Mouse (Mus musculus) monocyte, adult 5-6 weeks (primary cell): Measurements from ENCODE around the gene Rnf215. TPM values are rescaled to one million over a fixed set of nuclear protein-coding genes. Genes with fewer than 3 reads are reported as not detected.
"Not testable (repeated sequence)": the region's sequence is repeated elsewhere in the genome, so short reads cannot be mapped to it uniquely, and the experiment has no call there.

ENCODE experiments used
- ATAC-seq: fragments of 153-309, 156-312 bp; replicated peaks from 2 replicates; pipeline ENCODE4 v1.8.0; 2017; ENCODE audit warnings: mild to moderate bottlenecking; ENCODE audit not compliant: low TSS enrichment, insufficient number of reproducible peaks, severe bottlenecking, poor library complexity, low FRiP score
- total RNA-seq: library from RNA; stranded (forward); fragments of 200-1000, 200-491, 200-594 nt; gene quantifications from 3 replicates; pipeline ENCODE4 v1.2.3, GENCODE M21; 2017

Gene Rnf215
- total RNA-seq, 1 experiment from 2014 or later, result 30.3 TPM

DNA sequence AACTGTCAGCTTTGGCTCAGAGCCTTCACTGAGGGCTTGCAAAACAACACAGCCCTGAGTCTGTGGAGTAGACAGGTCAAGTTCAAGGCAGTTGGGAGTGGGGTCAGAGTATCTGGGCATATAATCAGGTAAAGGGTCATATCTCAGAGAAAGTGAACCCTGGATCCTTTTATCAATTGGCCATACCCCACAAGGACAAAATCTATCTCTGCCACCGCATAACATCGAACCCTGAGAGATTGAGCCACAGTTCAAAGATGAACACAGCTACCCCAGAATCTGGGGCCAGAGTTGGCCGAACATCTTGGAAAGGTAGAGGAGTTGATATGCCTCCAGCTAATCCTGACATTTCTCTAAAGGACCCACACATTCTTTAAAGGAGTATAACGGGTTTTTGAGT is 23.0 kb upstream of the Rnf215 start:
- ATAC-seq, result no peak

DNA sequence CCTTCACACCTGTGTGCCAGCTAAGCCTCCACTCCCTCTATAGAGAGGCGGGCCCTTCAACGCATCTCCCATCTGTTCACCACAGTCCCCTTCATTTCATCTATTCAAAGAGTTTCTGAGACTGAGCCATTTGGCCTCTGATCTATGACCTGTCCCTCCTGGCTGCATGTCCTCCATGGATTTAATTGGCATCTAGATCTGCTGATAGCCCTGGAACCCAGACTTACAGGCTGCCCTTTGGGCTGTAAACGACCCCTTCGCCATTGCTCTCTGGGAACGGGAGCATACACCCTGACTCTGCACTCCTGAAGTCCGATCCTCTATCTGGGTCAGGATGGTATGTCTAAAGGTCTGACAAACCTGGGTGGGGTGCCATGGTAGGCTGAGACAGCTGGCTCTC is 22.1 kb upstream of the Rnf215 start:
- no peak for ATAC-seq

DNA sequence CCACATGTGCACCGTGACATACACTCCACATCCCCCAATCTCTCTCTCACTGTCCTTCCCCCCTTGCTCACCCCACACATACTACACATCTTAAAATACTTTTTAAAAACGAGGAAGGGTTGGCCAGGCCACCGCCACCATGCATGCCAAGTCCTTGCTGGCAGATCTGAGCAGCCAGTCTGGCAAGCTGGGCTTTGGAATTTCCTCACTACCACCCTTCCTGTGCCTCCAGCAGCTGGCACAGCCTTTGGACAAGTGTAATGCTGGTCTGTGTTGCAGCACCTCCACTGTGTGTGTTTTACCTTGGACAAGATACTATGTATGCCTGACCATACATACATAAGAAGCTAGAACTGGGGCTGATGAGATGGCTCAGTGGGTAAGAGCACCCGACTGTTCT is 21.5 kb upstream of the Rnf215 start:
- no peak for ATAC-seq

DNA sequence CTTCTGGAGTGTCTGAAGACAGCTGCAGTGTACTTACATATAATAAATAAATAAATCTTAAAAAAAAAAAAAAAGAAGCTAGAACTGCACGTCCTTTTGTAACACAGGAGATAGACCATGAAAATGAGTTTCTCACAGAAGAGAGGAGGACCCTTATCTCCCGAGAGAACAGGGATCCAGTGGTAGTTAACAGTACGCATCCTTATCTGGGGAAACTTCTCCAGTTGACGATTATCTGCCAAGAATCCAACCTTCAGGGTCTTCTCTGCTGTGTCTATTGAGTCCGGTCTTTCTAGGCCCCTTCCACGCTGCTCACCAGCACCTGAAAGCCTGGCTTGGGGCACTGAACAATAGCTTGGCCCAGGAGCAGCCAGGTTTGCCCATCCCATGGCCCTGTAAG is 21.0 kb upstream of the Rnf215 start:
- ATAC-seq, result no peak

DNA sequence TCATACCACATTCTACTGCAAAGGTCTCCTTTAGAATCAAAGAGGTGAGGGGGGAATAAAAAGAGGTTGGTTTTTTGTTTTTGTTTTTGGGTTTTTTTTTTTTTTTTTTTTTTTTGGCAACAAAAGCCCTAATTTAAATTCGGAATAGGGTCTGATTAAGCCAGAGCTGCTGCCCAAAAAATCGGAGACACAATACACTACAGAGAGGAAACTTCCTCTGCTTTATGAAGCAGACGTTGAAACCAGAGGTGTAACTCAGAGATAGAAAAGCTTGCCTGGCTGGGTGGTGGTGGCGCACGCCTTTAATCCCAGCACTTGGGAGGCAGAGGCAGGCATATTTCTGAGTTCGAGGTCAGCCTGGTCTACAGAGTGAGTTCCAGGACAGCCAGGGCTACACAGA is 20.5 kb upstream of the Rnf215 start:
- not testable (repeated sequence) for ATAC-seq

DNA sequence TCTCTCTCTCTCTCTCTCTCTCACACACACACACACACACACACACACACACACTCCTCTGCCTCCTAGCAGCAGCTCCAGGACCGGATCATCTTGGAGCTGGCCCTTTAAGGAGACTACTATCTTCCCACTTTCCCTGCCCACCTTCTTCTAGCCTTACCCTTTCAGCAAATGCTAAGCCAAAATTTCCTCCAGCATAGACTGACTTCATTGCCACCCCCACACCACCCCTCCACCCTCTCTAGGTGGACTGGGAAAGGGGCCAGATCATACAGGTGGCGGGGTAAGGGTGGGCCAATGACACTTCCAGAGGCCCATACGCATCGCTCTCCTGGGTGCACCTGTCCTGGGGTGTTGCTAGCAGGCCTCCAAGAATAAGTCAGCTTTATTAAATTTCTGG is 19.6 kb upstream of the Rnf215 start:
- no peak for ATAC-seq

DNA sequence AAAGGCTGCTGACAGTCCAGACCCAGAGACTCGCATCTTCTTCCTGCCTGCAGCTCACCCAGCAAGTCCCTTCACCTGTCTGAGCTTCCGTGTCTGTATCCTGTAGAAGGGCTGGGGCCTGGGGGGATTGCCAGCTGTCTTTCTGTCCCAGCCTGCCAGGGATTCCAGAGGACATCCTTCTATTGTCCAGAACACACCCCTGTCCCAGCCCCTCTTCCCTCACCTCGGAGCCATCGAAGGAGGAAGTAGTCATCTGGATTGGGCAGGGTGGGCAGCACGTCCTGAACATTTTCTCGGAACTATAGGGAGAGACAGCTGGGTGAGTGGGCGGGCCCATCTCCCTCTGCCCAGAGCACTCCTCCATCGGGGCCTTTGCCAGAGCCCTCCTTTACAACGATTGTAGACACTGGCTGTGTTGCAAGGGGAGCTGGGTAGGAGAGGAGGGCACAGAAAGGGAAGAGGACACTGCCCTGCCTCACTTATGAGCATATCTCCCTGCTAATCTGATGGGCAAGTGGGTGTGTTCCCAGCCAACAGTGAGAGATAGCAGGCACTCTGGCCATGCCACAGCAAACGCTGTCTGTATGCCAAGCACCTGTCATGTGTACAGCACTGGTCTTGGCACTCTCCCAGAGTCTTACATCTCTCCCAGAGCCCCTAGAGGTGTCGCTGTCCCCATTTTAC is 18.4 kb upstream of the Rnf215 start:
- no peak for ATAC-seq

DNA sequence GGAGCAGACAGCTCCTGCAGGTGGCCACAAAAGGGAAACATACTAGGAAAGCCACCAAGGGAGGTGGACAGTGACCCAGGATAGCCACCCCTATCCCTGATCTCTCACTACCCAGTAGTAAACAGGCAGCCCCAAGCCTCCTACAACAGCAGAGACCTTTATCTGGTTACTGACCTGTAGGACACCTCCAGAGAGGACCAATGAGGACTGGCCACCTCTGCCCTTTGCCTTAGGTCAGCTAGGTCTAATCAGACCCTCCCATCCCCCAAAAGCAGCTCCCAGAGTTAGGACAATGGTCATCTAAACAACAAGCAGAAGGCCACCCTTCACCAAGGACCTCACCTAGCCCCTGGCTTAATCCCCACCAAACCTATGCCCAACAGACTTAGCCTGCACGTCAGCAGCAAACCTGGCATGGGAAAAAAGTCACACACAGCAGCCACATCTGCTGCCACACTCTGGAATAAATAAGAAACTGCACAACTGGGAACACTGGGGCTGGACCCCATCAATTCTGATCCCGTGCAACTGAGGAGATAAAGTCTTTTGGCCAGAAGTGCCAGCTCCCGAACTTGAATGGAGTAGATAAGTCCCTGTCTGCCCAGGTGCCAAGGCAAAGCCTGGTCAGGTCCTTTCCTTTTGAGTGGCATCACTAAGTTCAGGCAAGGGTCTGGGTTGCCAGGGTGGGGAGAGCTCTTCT is 17.5 kb upstream of the Rnf215 start:
- no peak for ATAC-seq

DNA sequence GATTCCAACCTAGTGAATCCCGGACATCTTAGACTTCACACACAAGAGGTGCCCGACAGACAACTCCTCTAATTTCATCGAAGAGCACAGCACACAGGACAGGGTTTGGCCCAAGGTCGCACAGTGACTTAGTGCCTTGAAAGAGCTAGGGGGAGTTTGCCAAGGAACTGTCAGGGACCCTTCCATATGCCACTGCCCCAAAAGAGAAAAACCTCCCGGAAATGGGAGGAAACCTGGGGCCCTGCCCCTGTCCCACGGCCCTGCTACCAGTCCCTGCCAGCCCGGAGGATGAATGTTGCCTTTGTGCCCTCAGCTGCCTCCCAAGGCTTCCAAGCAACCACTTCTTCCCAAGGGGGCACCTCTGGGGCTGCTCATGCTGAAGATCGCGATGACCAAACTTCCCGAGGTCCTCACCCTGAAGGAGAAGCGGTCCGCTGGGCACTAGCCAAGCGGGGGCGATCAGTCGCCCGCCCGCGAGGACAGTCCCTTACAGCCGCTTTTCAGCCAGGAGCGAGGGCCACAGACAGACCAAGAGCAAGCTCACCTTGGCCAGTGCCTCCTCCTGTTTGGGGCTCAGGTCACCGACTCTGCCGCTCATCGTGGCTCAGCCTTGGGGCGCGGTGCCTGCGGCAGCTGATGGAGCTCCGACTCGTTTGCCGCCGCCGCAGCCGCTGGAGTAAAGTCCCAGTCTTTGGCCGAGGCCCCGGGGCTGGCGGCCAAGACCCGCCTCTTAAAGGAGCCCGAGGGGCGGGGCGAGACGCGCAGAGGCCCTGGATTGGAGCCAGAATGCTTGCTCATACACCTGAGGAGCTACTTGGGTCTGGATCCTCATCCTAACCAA is 16.7 kb upstream of the Rnf215 start:
- ATAC-seq, result no peak

DNA sequence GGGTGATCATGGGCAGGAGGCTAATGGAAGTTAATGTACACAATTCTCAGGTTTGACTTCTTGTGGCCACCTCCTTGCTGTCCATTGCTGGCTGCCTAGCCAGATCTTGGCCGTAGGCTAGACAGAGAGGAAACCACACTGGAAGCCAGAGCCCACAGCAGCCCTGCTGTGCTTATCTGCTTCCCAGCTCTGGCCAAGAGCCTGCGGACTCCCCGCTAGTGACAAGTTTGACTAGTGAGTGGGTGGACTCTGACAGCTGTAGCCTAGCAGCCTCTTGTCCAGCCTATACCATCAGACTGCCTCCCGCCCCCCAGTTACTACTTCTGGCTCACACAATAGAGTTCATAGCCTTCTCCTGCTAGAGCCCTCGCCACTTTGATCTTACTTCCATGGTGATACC is 15.4 kb upstream of the Rnf215 start:
- ATAC-seq, result no peak

DNA sequence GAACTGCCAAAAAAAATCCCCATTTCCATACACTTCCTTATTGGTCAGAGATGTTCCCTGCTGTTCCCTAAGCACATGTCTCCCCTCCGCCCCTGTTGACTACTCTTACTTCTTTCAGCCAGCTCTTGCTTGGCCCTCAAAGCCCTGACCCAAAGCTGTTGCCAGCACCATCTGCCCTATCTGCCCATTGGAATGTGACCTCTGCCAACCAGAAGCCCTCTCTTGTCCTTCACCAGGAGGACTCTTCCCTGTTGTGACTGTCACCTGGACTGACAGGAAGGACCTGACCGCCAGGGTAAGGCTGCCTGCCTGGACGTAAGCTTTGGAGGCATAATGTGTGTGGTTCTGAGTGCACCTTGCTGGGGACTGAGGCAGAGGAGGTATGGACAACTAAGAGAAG is 13.3 kb upstream of the Rnf215 start:
- no peak for ATAC-seq

DNA sequence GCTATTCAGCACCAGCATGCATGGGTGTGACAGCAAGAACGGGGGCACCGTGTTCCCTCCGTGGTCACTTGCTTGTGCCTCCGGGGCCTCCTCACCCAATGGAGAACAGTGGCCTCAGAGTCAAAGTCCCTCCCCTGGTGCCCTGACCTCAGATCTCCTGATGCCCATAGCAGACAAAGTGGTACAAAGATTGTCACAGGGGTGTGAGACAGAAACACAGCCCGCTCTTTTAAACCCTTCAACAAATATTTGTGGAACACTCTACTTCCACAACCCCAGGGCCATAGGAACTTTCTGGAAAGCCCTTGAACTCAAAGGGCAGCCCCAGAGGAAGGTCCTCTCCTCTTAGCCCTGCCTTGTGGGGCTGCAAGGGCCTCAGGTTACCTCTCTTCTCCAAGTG is 12.8 kb upstream of the Rnf215 start:
- ATAC-seq, result no peak

DNA sequence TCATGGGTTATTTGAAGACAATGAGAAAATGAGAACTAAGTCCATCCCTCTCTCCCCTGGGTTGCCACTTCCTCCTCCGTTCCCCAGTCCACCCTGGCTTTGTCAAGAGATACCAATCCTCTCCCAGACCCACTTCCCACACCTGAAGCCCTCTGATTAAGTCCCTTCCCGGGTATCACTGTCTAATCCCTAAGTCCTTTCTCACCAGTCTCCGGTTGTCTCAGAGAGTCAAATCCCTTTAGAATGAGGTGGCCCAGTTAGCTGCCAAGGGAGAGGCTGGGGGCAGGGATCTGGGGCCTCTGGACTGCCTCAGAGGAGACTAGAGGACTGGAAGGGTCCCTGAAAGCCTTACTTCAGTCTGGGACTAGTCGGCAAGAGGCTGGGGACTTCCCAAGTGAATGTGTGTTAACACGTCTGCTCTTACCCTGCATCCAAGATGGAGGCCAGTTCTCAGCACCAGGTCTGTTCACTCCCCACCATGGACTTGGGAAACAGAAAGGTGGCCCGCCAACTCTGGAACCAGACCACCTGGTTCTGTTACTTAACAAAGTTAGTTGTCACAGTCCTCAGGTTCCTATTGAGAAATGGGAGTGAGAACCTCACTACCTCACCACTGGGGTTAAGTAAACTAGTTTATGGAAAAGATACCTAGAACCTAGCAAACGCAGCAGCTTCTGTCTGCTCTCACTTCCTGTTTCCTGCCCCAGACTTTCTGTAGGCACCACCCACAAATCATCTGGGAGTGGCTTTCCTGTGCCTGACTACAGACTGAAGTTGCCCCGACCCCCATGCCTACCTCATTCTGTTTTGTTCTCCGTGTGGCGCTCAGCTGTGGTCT is 12.0 kb upstream of the Rnf215 start, which contains the start of gene Sec14l2:
Sec14l2 (minus strand) TSS at position 674 of the 838 bp plus-strand sequence.
- ATAC-seq, result peak; percentile 44

DNA sequence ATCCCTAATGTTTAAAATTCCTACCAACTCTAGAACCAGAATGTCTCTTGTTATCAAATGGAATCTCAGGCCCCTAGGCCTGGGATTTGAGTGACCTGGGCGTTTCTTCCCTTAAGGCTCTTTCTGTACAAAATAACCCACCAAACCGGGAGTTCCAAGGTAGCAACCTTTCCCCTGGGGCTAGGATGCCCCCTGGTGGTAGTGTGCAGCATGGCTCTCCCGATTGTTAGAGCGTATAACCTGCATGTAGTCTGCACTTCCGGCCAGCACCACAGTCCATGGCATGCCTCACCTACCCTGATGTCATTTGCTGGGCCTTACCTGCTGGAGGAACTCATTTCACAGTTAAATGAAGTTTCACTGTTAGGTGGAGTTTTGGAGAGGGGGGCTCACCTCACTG is 11.1 kb upstream of the Rnf215 start:
- 0 out of 2 replicates have a peak, but pooled peaks have one; percentile 33 for ATAC-seq

DNA sequence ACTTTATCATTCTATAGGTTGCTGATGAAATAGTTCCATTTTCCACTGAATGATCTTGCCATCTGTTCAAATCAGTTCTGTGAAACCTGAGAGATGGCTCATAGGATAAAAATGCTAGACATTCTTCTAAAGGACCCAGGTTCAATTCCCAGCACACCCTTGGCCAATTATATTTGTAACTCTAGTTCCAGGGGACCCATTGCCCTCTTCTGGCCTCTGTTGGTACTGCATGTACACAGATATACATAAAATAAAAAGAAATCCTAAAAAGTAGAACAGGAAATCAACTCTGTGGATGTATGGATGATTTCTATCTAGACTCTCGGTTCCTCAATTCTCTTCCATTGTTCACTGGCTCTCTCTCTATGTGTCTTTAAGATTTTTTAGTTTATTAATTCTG is 7.9 kb upstream of the Rnf215 start:
- no peak for ATAC-seq

DNA sequence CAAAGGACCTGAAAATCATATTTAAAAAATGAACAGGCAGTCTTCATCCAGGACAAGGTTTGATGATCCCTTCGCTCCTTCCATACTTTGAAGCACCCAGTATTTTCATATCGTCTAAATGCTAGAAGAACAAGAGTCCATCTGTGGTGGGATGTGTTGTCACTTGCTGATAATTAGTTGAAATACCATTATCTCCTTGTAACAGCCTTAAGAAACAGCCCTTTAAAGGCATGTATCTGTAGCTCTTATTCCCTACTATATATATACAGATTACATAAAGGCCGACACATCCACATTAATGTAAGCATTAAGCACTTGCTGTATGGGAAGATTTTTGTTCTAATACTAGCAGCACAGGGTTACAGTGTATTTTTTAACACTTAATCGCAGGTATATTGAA is 6.5 kb upstream of the Rnf215 start:
- not testable (repeated sequence) for ATAC-seq

DNA sequence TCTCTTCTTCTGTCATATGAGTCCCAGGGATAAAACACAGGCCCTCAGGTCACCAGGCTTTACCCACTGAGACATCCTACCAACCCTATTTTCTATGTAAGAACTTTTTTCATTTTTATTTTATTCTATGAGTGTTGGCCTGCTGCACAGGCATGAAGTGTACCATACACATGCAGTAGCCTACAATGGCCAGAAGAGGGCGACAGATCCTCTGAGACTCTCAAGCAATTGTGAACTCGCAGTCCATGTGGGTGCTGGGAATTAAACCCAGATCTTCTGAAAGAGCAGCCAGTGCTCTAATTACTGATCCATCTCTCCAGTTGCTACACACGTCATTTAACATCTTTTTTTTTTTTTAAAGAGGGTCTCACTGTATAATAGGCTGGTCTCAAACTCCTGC is 1.6 kb upstream of the Rnf215 start:
- no peak for ATAC-seq

DNA sequence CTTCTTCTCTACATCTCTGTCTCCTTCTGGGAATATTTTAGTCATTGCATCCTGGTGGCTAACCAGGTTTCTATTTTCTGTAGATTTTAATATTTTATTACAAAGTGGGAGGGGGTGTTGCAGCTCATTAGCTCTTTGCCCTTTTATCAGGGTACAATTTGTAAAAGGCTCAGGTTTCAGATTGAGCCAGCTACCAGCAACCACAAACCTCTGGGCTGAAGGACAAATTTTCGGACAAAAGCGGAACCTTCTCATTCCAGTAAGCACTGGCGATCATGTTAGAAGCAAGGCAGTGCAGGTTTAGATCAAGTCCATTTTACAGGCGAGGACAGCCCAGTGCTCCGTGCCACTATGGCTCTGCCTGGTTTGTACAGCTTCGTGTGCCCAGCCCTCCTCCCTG is 602 bp upstream of the Rnf215 start:
- 0 out of 2 replicates have a peak, but pooled peaks have one; percentile 10 for ATAC-seq

DNA sequence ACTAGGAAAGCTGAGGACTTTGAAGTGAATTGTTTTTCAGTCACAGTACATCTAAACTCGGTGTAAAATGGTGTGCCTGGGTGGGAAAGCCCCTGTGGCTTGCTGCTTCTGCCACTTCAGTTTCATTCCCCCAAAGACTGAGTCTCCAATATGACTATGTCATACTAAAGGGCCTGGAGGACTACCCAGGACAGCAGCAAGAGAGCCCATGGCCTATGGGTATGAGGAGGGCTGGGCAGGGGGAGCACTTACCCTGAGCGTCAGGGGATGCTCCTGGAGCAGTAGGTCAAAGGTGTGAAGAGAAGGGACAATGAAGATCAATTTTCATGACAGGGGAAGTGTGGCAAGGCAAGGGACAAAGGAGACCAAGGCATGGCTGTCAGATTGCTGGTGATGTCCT is 4.0 kb downstream of the Rnf215 start:
- no peak for ATAC-seq
